Mouse (Mus musculus) olfactory bulb, adult 2 months (tissue): ENCODE measurements around the gene Fshr.

ENCODE experiments used
- CTCF ChIP-seq: fragments of 200-500 bp; IDR thresholded peaks from 2 replicates; pipeline ENCODE4 v1.5.1; 2012; ENCODE audit warnings: low read depth, mild to moderate bottlenecking, low read length, moderate library complexity; ENCODE audit not compliant: insufficient read depth
- POLR2A ChIP-seq: fragments of 200-500 bp; IDR thresholded peaks from 2 replicates; pipeline ENCODE4 v1.6.1; 2012; ENCODE audit warnings: mild to moderate bottlenecking, low read depth, low read length, moderate library complexity; ENCODE audit not compliant: insufficient read depth

- TF ChIP-seq CTCF: no peak
- no peak for TF ChIP-seq POLR2A
Observed at GRCm38 (mm10) chr17:88936941-88937340, 263.5 kb downstream of the Fshr start.
